Mouse (Mus musculus): ENCODE data around the gene Wdr5b. TPM values are rescaled to one million over a fixed set of nuclear protein-coding genes. Genes with fewer than 3 reads are reported as not detected.

Gene Wdr5b
- polyA plus RNA-seq, 1 experiment: 1.9 TPM

DNA sequence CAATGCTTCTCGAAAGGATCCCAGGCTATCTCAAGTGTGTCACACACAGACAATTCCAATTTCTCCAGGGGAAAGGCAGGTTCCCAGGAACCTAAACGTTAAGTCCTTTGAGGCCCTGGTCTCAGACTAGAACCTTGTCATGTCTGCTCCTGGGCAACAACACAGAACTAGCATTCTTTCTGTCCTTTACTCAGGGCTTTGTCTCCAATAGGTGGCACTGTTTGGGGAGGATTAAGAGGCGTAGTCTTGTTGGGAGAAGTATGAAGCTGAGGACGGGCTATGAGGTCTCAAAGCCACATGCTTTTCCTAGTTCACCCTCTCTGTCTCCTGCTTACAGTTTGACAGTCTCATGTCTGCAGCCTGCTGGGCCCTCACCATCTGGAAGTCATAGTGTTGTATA, 6.5 kb downstream of the Wdr5b start:
- no peak overlapping the region for H3ac ChIP-seq (ENCODE audit: control insufficient read depth, insufficient read length)
- no peak overlapping the region for H3K4me3 ChIP-seq
- TF ChIP-seq USF1 (IDR thresholded peaks at IDR 0.05; ENCODE audit: low read depth): no peak
- no peak for TF ChIP-seq E2F4 (IDR thresholded peaks at IDR 0.05; ENCODE audit: insufficient read depth)
- TF ChIP-seq MYOD1 (IDR thresholded peaks at IDR 0.05; ENCODE audit: control insufficient read depth in 1 of 3, insufficient read length in 2 of 3, low read depth in 2 of 3): no peak
- no peak for TF ChIP-seq REST (IDR thresholded peaks at IDR 0.05; ENCODE audit: insufficient read depth, insufficient read length)
- H3K4me2 ChIP-seq (ENCODE audit: low read depth): no peak overlapping the region
- peaks cover 19% of the 10 kb centered on the region for H3K36me3 ChIP-seq (ENCODE audit: control insufficient read depth, insufficient read depth)
- H3K27me3 ChIP-seq (ENCODE audit: control insufficient read depth, insufficient read depth, insufficient read length): no peaks in the 10 kb centered on the region
- H3K79me2 ChIP-seq (ENCODE audit: control insufficient read depth, insufficient read depth): peaks cover 4% of the 10 kb centered on the region

DNA sequence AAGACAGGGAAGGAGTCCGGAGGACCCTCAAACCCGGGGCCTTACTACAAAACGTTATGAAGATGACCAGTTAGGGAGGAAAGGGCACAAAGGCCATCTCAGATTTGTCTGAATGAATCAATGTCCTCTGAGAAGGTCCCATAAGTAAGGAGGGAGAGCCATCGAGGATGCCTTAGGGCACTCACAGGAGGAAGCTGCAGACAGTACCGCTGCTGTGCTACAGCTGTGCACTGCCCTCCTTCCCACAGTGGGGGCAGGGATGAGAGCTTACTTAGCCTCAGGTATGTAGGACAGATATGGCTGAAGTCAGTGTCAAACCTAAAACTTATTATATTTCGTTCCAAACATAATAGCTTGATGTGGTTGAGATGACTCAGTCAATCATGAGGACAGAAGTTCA, 10.5 kb downstream of the Wdr5b start:
- TF ChIP-seq TCF3 (IDR thresholded peaks at IDR 0.05; ENCODE audit: insufficient read length, low read depth) (no peak), MYOG (IDR thresholded peaks at IDR 0.05; ENCODE audit: control insufficient read depth in 1 of 3, insufficient read depth in 1 of 3, insufficient read length in 2 of 3, low read depth in 2 of 3) (no peak), SRF (IDR thresholded peaks at IDR 0.05; ENCODE audit: control insufficient read depth, insufficient read length, low read depth) (no peak), MYOD1 (IDR thresholded peaks at IDR 0.05; ENCODE audit: control insufficient read depth in 1 of 3, insufficient read length in 2 of 3, low read depth in 2 of 3) (no peak), USF1 (IDR thresholded peaks at IDR 0.05; ENCODE audit: low read depth) (no peak)
- Histone ChIP-seq H3ac (ENCODE audit: control insufficient read depth, insufficient read length) (no peak overlapping the region), H3K4me3 (no peak overlapping the region), H3K79me2 (ENCODE audit: control insufficient read depth, insufficient read depth) (no peaks in the 10 kb centered on the region), H3K4me2 (ENCODE audit: low read depth) (no peak overlapping the region), H3K36me3 (ENCODE audit: control insufficient read depth, insufficient read depth) (peaks cover 14% of the 10 kb centered on the region), H3K27me3 (ENCODE audit: control insufficient read depth, insufficient read depth, insufficient read length) (no peaks in the 10 kb centered on the region)

DNA sequence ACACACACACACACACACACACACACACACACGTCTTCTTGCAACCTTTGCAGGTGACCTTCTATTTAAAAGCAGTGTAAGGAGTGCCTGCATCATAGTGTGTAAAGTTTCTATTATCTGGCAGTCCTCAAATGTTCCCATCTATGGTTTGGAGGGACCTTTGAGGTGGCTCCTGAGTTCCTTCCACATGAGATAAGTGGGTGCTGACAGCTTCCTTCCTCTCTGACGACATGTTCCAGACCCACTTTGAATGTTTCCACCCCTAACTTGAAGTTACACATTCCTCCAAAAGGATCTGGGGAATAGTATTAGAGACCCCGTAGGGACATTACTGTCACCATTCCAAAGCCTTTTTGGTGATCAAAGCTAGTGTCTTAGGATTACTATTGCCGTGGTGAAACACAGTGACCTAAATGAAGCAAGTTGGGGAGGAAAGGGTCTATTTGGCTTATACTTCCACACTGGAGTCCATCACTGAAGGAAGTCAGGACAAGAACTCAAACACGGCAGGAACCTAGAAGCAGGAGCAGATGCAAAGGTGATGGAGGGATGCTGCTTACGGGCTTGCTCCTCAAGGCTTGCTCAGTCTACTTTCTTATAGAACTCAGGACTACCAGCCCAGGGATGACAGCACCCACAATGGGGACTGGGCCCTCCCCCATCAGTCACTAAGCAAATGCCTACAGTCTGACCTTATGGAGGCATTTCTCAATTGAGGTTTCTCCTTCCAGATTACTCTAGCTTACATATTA, 12.7 kb downstream of the Wdr5b start:
- no peaks in the 10 kb centered on the region for H3K27me3 ChIP-seq (ENCODE audit: control insufficient read depth, insufficient read depth, insufficient read length)
- no peak overlapping the region for H3K4me2 ChIP-seq (ENCODE audit: low read depth)
- peaks cover 7% of the 10 kb centered on the region for H3K36me3 ChIP-seq (ENCODE audit: control insufficient read depth, insufficient read depth)
- H3K4me3 ChIP-seq: no peak overlapping the region
- H3ac ChIP-seq (ENCODE audit: control insufficient read depth, insufficient read length): no peak overlapping the region
- H3K79me2 ChIP-seq (ENCODE audit: control insufficient read depth, insufficient read depth): peaks cover 6% of the 10 kb centered on the region
- no peak for TF ChIP-seq USF1 (IDR thresholded peaks at IDR 0.05; ENCODE audit: low read depth)
- TF ChIP-seq POLR2AphosphoS2 (IDR thresholded peaks at IDR 0.05; ENCODE audit: insufficient read length, low read depth): no peak

DNA sequence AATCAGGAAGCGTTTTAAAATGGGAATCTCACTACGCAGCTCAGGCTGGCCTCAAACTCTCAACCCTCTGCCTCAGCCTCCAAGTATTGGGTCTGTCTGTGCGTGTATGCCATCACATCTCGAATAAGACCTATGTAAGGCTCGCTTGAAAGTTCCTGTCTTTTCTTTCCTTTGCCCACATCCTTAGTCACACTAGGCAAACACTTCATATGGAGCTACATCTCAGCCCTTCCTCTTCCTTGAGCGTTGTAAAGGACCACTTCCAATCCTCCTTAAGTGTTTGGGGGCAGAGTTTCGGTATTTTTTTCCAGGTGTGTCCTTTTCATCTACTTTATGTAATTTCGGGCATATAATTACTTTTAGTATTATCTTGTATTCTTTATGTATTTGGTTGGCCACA, 13.9 kb downstream of the Wdr5b start:
- H3K4me3 ChIP-seq: no peak overlapping the region
- H3K79me2 ChIP-seq (ENCODE audit: control insufficient read depth, insufficient read depth): peaks cover 6% of the 10 kb centered on the region
- peaks cover 7% of the 10 kb centered on the region for H3K36me3 ChIP-seq (ENCODE audit: control insufficient read depth, insufficient read depth)
- TF ChIP-seq USF1 (IDR thresholded peaks at IDR 0.05; ENCODE audit: low read depth): no peak
- no peak for TF ChIP-seq POLR2A (IDR thresholded peaks at IDR 0.05; ENCODE audit: insufficient read length, low read depth)
- TF ChIP-seq TCF12 (IDR thresholded peaks at IDR 0.05; ENCODE audit: insufficient read depth, poor library complexity, severe bottlenecking): no peak
- TF ChIP-seq TCF3 (IDR thresholded peaks at IDR 0.05; ENCODE audit: insufficient read length, low read depth): no peak
- no peak for TF ChIP-seq MAX (IDR thresholded peaks at IDR 0.05; ENCODE audit: low read depth)
- TF ChIP-seq E2F4 (IDR thresholded peaks at IDR 0.05; ENCODE audit: insufficient read depth): no peak
- no peak for TF ChIP-seq MYOG (IDR thresholded peaks at IDR 0.05; ENCODE audit: control insufficient read depth in 1 of 3, insufficient read depth in 1 of 3, insufficient read length in 2 of 3, low read depth in 2 of 3)
- no peak for TF ChIP-seq SRF (IDR thresholded peaks at IDR 0.05; ENCODE audit: control insufficient read depth, insufficient read length, low read depth)
- TF ChIP-seq CEBPB (IDR thresholded peaks at IDR 0.05; ENCODE audit: insufficient read depth, poor library complexity, severe bottlenecking): no peak
- no peak for TF ChIP-seq REST (IDR thresholded peaks at IDR 0.05; ENCODE audit: insufficient read depth, insufficient read length)
- TF ChIP-seq MYOD1 (IDR thresholded peaks at IDR 0.05; ENCODE audit: control insufficient read depth in 1 of 3, insufficient read length in 2 of 3, low read depth in 2 of 3): no peak
- TF ChIP-seq POLR2AphosphoS2 (IDR thresholded peaks at IDR 0.05; ENCODE audit: insufficient read length, low read depth): no peak
- H3ac ChIP-seq (ENCODE audit: control insufficient read depth, insufficient read length): no peak overlapping the region
- no peak overlapping the region for H3K4me2 ChIP-seq (ENCODE audit: low read depth)
- no peaks in the 10 kb centered on the region for H3K27me3 ChIP-seq (ENCODE audit: control insufficient read depth, insufficient read depth, insufficient read length)

DNA sequence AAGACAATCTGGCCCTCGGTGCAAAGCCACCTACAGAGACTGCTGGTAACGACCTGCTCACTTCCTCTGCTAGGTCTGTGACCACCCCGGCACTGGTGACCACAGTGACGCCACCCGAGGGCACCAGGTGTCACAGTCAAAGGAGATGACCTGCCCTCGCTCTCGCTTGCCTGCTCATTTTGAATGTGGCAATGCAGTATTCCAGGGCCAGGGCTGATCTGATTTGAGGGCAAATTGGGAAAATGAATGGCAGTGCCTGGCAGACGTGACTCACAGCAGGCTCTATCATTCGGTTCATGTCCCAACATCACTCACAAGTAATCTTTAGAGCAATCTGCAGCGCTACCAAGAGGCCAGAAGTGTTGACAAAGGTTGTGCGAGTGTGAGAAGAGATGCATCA, 15.4 kb downstream of the Wdr5b start:
- Histone ChIP-seq H3K4me3 (no peak overlapping the region), H3K79me2 (ENCODE audit: control insufficient read depth, insufficient read depth) (peaks cover 6% of the 10 kb centered on the region), H3K36me3 (ENCODE audit: control insufficient read depth, insufficient read depth) (no peaks in the 10 kb centered on the region), H3K27me3 (ENCODE audit: control insufficient read depth, insufficient read depth, insufficient read length) (no peaks in the 10 kb centered on the region), H3ac (ENCODE audit: control insufficient read depth, insufficient read length) (no peak overlapping the region), H3K4me2 (ENCODE audit: low read depth) (no peak overlapping the region)
- TF ChIP-seq CEBPB (IDR thresholded peaks at IDR 0.05; ENCODE audit: insufficient read depth, poor library complexity, severe bottlenecking): no peak
- TF ChIP-seq REST (IDR thresholded peaks at IDR 0.05; ENCODE audit: insufficient read depth, insufficient read length): no peak
- no peak for TF ChIP-seq TCF12 (IDR thresholded peaks at IDR 0.05; ENCODE audit: insufficient read depth, poor library complexity, severe bottlenecking)
- no peak for TF ChIP-seq TCF3 (IDR thresholded peaks at IDR 0.05; ENCODE audit: insufficient read length, low read depth)
- TF ChIP-seq MYOD1 (IDR thresholded peaks at IDR 0.05; ENCODE audit: control insufficient read depth in 1 of 3, insufficient read length in 2 of 3, low read depth in 2 of 3): no peak
- no peak for TF ChIP-seq POLR2A (IDR thresholded peaks at IDR 0.05; ENCODE audit: insufficient read length, low read depth)
- no peak for TF ChIP-seq USF1 (IDR thresholded peaks at IDR 0.05; ENCODE audit: low read depth)
- no peak for TF ChIP-seq POLR2AphosphoS2 (IDR thresholded peaks at IDR 0.05; ENCODE audit: insufficient read length, low read depth)
- TF ChIP-seq MYOG (IDR thresholded peaks at IDR 0.05; ENCODE audit: control insufficient read depth in 1 of 3, insufficient read depth in 1 of 3, insufficient read length in 2 of 3, low read depth in 2 of 3): no peak
- TF ChIP-seq SRF (IDR thresholded peaks at IDR 0.05; ENCODE audit: control insufficient read depth, insufficient read length, low read depth): no peak
- no peak for TF ChIP-seq MAX (IDR thresholded peaks at IDR 0.05; ENCODE audit: low read depth)
- no peak for TF ChIP-seq E2F4 (IDR thresholded peaks at IDR 0.05; ENCODE audit: insufficient read depth)

Measured in myocyte (in vitro differentiated cells).